8 mouse cellular contexts compared by ENCODE assay signal in genomic region chr12:100338055-100338454, GRCm38 (mm10).
A peak's percentile ranks its signal among the peaks of the same experiment; 100 is the strongest.
DNase-seq lines count a peak whose midpoint lies in the region; TF ChIP-seq lines count a peak whose summit lies in the region.
"Had no signal": no experiment of that assay in that cellular context is flagged by ENCODE, and none has a peak within 500 bp of the region (broad histone marks: within the 10 kb centered on the region; RNA-seq: fewer than 3 reads in every experiment).

No protein-coding gene starts in this region.

- no peak for TF ChIP-seq EP300 in ES-Bruce4 (IDR thresholded peaks at IDR 0.05; ENCODE audit: insufficient read depth, low read depth, low read length)

- H3K27ac ChIP-seq in ES-Bruce4 (ENCODE audit: insufficient read depth, low read length): peak overlapping the region; percentile 29; the same call in 1 of the 2 replicates
- H3K27ac ChIP-seq: embryonic facial prominence, embryonic 15.5 days had no signal

- peak; percentile 34 for DNase-seq in 416B (ENCODE audit: low read depth)
- peak; percentile 25 for DNase-seq in embryo, embryonic 9.5 days (ENCODE audit: extremely low spot score)
- peak; percentile 36 for DNase-seq in lung, postnatal 36 days
- DNase-seq in spleen, adult 18-20 months: no peak
- no peak for DNase-seq in spleen, postnatal 4 days (ENCODE audit: low spot score in 2 of 2)
- DNase-seq in urinary bladder, postnatal 25 days (ENCODE audit: low spot score): no peak

- H3K9me3 ChIP-seq in ES-Bruce4 (replicated peaks; ENCODE audit: control insufficient read depth, insufficient read depth, low read length, poor library complexity, severe bottlenecking): no peaks in the 10 kb centered on the region
- H3K9me3 ChIP-seq: embryonic facial prominence, embryonic 15.5 days had no signal

- peak; percentile 6 for TF ChIP-seq CTCF in ES-Bruce4 (IDR thresholded peaks at IDR 0.05; ENCODE audit: low read depth, low read length)

- no peak overlapping the region for H3K9ac ChIP-seq in ES-Bruce4 (ENCODE audit: low read depth, poor library complexity, severe bottlenecking)
- H3K9ac ChIP-seq: embryonic facial prominence, embryonic 15.5 days had no signal

- no peak overlapping the region for H3K4me3 ChIP-seq in ES-Bruce4 (ENCODE audit: low read depth, low read length)
- H3K4me3 ChIP-seq: embryonic facial prominence, embryonic 15.5 days had no signal

- no peaks in the 10 kb centered on the region for H3K27me3 ChIP-seq in ES-Bruce4 (ENCODE audit: control insufficient read depth, insufficient read depth, low read length, poor library complexity, severe bottlenecking)
- H3K27me3 ChIP-seq: embryonic facial prominence, embryonic 15.5 days had no signal

- no peaks in the 10 kb centered on the region for H3K36me3 ChIP-seq in ES-Bruce4 (ENCODE audit: control insufficient read depth, insufficient read depth, low read length, poor library complexity, severe bottlenecking)
- H3K36me3 ChIP-seq: embryonic facial prominence, embryonic 15.5 days had no signal

- H3K4me1 ChIP-seq in ES-Bruce4 (ENCODE audit: control insufficient read depth, insufficient read depth, low read length): peaks cover 5% of the 10 kb centered on the region

- TF ChIP-seq POLR2A in ES-Bruce4 (IDR thresholded peaks at IDR 0.05; ENCODE audit: insufficient read depth, low read length): no peak

Comparison
In these comparisons a context has a peak if more than half of its experiments do, and no peak if none do; other contexts are left out.
1. DNase-seq: peak in 416B (single experiment), embryo, embryonic 9.5 days (single experiment) and lung, postnatal 36 days (single experiment); none in spleen, adult 18-20 months (0 of 2), spleen, postnatal 4 days (0 of 2) and urinary bladder, postnatal 25 days (single experiment).